Mouse (Mus musculus) forebrain, embryonic 12.5 days (tissue): ENCODE data around the gene Coa3. TPM values are rescaled to one million over a fixed set of nuclear protein-coding genes. Genes with fewer than 3 reads are reported as not detected.
A peak's percentile ranks its signal among the peaks of the same experiment; 100 is the strongest.

Experiments
- ATAC-seq: fragments of 200-750 bp; cut with Nextera tagmentation; 2 replicates; pipeline ENCODE4 v1.8.0; 2017; ENCODE audit warnings: moderate TSS enrichment; ENCODE audit not compliant: low FRiP score
- H3K27ac ChIP-seq: fragments of 300-500 bp; sonication (generic); 2 replicates; pipeline ENCODE4 v1.5.1; 2016; ENCODE audit warnings: mild to moderate bottlenecking
- H3K27me3 ChIP-seq: fragments of 300-500 bp; sonication (generic); 2 replicates; pipeline ENCODE4 v1.6.1; 2016; ENCODE audit warnings: mild to moderate bottlenecking
- H3K36me3 ChIP-seq: fragments of 300-500 bp; sonication (generic); replicated peaks from 2 replicates; pipeline ENCODE4 v1.6.1; 2016; ENCODE audit warnings: mild to moderate bottlenecking
- H3K4me1 ChIP-seq: fragments of 300-500 bp; sonication (generic); 2 replicates; pipeline ENCODE4 v1.6.1; 2016
- H3K4me2 ChIP-seq: fragments of 300-500 bp; sonication (generic); 2 replicates; pipeline ENCODE4 v1.6.1; 2016; ENCODE audit warnings: mild to moderate bottlenecking, moderate library complexity
- H3K4me3 ChIP-seq: fragments of 300-500 bp; sonication (generic); replicated peaks from 2 replicates; pipeline ENCODE4 v1.5.1; 2016; ENCODE audit warnings: mild to moderate bottlenecking
- H3K9ac ChIP-seq: fragments of 300-500 bp; sonication (generic); 2 replicates; pipeline ENCODE4 v1.6.1; 2016; ENCODE audit warnings: mild to moderate bottlenecking
- H3K9me3 ChIP-seq: fragments of 300-500 bp; sonication (generic); 2 replicates; pipeline ENCODE4 v1.6.1; 2016
- WGBS: fragments of 180-500 bp; shearing (Covaris S2); methylation state at CpG from one replicate; pipeline ENCODE4 v1.1.7; 2016; 5-methylcytosine and 5-hydroxymethylcytosine counted together
- polyA plus RNA-seq: library from polyadenylated mRNA; unstranded; fragments of >200 nt; fragmentation: Nextera tagmentation; extraction: Ambion mirVana; gene quantifications from 2 replicates; pipeline ENCODE4 v1.2.1, GENCODE M21; 2016

Gene Coa3
- polyA plus RNA-seq, 1 experiment from 2014 or later, result 183 TPM

DNA sequence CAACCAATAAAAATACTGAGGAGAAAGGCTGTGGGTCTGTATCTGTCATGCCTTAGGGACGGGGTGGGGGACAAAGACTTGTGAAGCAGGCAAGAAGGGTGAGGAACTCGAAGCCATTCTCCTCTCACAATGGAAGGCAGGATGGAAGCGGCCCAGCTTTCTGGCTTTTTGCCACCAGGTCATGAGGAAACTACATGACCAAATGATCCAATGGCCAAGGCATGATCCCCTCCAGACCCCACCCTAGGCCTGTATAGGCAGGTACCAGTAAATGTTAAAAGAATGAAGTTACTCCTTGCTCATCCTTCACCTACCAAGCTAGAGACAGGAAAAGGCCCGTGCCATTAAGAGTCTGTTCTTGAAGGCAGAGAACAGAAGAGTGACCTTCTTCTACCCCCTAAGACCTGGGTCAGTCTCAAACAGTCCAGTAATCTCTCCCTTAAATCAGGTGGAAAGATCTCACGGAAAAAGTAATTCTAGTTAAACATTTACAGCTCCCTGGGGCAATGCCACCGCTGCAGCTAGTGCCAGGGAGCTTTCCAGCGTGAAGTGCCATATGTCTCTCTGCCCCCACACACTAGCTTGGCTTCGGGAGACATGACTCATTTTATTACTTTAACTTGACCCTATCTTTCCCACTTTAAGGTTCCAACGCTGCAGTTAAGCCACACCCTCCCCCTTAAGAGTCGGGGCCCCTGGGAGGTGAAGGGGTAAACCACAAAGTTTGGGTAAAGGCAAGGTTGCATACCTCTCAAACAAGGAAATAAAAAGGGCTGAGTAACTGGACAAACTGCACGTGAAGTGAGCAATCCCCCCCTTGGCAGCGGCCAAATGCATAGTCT, 1.3 kb downstream of the Coa3 start:
- Histone ChIP-seq H3K27me3 (peaks cover 29% of the 10 kb centered on the region), H3K36me3 (no peaks in the 10 kb centered on the region), H3K9me3 (no peaks in the 10 kb centered on the region), H3K9ac (peak overlapping the region; percentile 76), H3K27ac (no peak overlapping the region), H3K4me1 (peaks cover 29% of the 10 kb centered on the region), H3K4me2 (peak overlapping the region; percentile 77), H3K4me3 (peak overlapping the region; percentile 76)
- WGBS, result 84% methylated on average over 12 of the region's 12 CpGs
- ATAC-seq, result no peak

DNA sequence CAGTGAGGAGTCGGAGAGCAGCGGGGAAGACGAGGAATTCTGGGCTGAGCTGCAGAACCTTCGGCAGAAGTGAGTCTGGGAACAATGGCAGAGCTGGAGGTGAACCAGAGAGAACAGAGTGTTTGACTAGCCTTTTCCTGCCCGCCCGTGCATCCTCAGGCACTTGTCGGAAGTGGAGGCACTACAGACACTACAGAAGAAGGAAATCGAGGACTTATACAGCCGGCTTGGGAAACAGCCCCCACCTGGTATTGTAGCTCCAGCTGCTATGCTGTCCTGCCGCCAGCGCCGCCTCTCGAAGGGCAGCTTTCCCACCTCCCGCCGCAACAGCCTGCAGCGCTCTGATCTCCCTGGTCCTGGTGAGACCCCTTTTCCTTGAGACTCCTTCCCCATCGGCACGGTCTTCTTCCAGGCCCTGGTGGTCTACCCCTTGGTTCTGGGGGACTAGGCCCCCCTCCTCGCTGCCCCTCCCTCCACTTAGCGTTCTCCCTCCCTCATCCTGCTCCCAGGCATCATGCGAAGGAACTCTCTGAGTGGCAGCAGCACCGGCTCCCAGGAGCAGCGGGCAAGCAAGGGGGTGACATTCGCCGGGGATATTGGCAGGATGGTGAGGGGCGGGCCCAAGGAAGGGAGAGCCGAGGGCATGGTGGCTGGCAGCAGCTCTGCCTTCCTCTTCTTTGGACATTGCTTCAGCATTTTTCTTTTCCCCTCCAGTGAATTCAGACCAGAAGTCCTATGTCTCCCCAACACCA, 2.4 kb downstream of the Coa3 start:
- Histone ChIP-seq H3K9me3 (no peaks in the 10 kb centered on the region), H3K9ac (no peak overlapping the region), H3K4me2 (peak overlapping the region; percentile 17), H3K27ac (no peak overlapping the region), H3K27me3 (peaks cover 26% of the 10 kb centered on the region), H3K4me1 (peaks cover 29% of the 10 kb centered on the region), H3K4me3 (no peak overlapping the region), H3K36me3 (no peaks in the 10 kb centered on the region)
- ATAC-seq, result no peak
- WGBS, result 24% methylated on average over 27 of the region's 27 CpGs

DNA sequence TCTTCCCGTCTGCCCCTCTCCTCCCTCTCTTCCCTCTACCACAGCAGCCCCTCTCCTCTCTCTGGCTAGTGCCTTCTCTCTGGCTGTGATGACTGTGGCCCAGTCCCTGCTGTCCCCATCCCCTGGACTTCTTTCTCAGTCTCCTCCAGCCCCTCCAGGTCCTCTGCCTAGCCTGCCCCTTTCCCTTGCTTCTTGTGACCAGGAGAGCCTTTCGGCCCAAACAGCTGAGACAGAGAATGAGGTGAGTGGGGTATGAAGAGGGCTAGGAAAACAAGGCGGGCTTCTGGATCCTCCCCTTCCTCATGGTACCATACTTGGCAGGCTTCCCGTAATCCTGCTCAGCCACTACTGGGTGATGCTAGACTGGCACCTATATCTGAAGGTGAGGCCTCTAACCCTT, 3.6 kb downstream of the Coa3 start:
- ATAC-seq, result no peak
- Histone ChIP-seq H3K36me3 (no peaks in the 10 kb centered on the region), H3K9ac (no peak overlapping the region), H3K4me2 (no peak overlapping the region), H3K9me3 (no peaks in the 10 kb centered on the region), H3K4me1 (peaks cover 29% of the 10 kb centered on the region), H3K27ac (0 out of 2 replicates have a peak overlapping the region, but pooled peaks have one; percentile 15), H3K4me3 (no peak overlapping the region), H3K27me3 (peaks cover 15% of the 10 kb centered on the region)
- 72% methylated on average over 4 of the region's 4 CpGs for whole genome bisulfite sequencing

DNA sequence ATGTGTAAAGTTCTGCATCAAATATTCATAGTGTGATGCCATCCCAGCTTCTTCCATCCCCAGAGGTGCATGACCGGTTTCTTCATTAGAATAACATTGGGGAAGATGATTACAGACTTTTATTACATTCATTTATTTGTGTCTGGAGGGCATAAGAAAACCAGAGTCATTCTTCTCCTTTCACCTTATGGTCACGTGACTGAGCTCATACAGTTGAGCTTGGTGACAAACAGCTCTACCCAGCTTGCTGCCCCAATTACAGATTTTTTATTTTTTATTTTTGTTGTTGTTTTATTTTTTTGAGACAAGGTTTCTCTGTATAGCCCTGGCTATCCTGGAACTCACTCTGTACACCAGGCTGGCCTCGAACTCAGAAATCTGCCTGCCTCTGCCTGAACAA, 6.5 kb downstream of the Coa3 start:
- Histone ChIP-seq H3K27me3 (peaks cover 26% of the 10 kb centered on the region; the same call in 1 of the 2 replicates), H3K27ac (no peak overlapping the region), H3K4me3 (no peak overlapping the region), H3K4me2 (no peak overlapping the region), H3K36me3 (no peaks in the 10 kb centered on the region), H3K9me3 (no peaks in the 10 kb centered on the region), H3K9ac (no peak overlapping the region), H3K4me1 (peaks cover 14% of the 10 kb centered on the region)
- no peak for ATAC-seq
- WGBS, result 88% methylated on average over 3 of the region's 3 CpGs

DNA sequence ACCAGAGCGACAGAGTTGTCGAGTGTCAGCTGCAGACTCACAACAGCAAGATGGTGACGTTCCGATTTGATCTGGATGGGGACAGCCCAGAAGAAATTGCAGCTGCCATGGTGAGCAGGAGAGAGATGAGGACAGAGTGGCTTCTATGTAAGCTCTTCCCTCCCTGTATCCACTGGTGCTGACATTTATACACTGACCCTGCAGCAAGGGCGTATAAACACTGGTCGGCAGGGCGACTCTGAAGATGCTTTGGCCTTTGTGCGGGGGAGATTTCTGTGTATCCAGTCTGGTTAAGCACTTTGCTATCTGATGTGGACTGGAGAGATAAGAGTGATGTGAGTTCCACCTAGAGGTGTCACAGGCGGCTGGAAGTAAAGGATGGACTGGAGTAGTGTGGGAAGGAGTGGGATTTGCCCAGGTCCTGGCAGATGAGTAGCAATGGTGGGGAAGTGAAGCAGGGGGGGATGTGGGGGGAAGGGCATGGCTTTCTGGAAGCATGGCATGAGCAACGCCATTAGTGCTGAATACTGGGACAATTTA, 9.3 kb downstream of the Coa3 start:
- 33% methylated on average over 10 of the region's 10 CpGs for WGBS

DNA sequence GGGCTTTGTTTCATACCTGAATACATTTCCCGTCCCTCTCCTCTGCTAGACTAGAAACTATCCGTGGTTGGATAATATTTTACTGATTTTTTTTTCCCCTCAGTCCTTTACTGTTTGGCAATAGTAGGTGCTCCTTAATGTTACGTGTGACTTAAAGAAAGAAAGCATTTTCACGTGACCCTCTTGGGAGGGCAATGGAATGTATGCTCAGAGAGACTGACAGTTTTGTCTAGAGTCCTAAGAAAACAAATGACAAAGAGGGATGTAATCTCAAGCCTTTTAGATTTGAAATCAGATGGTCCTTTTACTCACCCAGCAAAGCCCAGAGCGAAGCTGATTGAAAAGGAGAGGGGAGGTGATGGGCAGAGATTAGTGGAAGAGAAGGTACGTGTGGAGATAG, 13.0 kb downstream of the Coa3 start:
- Histone ChIP-seq H3K9ac (no peak overlapping the region), H3K27ac (no peak overlapping the region), H3K4me1 (peaks cover 38% of the 10 kb centered on the region), H3K36me3 (no peaks in the 10 kb centered on the region), H3K9me3 (no peaks in the 10 kb centered on the region), H3K4me3 (no peak overlapping the region), H3K4me2 (no peak overlapping the region), H3K27me3 (peaks cover 77% of the 10 kb centered on the region)
- WGBS, result 17% methylated on average over 6 of the region's 6 CpGs
- ATAC-seq, result no peak

More for the DNA sequence above, 9.3 kb downstream of the Coa3 start:
- Histone ChIP-seq H3K9me3 (no peaks in the 10 kb centered on the region), H3K27ac (no peak overlapping the region), H3K27me3 (peaks cover 43% of the 10 kb centered on the region), H3K4me3 (no peak overlapping the region), H3K4me2 (no peak overlapping the region), H3K4me1 (peaks cover 10% of the 10 kb centered on the region), H3K36me3 (no peaks in the 10 kb centered on the region), H3K9ac (no peak overlapping the region; the same call in 1 of the 2 replicates)
- no peak for ATAC-seq

DNA sequence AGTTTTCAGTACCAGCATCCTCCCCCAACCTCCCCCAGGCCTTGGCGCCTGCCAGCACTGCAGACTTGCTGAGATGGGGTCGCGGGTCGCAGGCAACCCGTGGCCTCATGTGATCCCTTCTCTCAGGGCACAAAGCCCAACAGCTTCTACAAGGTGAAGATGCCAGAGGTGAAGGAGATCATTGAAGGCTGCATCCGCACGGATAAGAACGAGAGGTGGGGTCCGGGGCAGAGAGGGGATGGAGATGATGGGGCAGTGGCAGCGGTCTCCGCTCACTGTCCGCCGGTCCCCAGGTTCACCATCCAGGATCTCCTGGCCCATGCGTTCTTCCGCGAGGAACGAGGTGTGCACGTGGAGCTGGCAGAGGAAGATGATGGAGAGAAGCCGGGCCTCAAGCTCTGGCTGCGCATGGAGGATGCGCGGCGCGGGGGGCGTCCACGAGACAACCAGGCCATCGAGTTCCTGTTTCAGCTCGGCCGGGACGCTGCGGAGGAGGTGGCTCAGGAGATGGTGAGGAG, 13.9 kb downstream of the Coa3 start:
- no peak for ATAC-seq
- Histone ChIP-seq H3K4me1 (peaks cover 47% of the 10 kb centered on the region), H3K9ac (no peak overlapping the region), H3K4me3 (peak overlapping the region; percentile 32), H3K9me3 (no peaks in the 10 kb centered on the region), H3K27ac (no peak overlapping the region), H3K27me3 (peaks cover 77% of the 10 kb centered on the region), H3K4me2 (peak overlapping the region; percentile 54), H3K36me3 (no peaks in the 10 kb centered on the region)
- WGBS, result 2% methylated on average over 31 of the region's 31 CpGs

DNA sequence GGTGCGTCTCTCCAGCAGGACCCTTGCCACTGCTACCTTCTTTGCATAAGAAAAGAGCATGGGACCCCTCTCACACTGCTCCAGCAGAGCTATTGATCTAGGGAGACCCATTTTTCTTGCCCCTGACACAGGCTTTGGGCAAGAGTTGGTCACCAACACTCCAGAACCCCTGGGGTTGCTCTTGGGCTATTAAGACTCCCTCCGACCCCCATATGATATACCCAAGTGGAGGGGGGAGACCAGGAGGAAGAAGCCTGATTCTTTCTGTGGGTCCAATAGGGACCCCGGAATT, 15.0 kb downstream of the Coa3 start:
- peaks cover 70% of the 10 kb centered on the region for H3K27me3 ChIP-seq
- no peak for ATAC-seq

DNA sequence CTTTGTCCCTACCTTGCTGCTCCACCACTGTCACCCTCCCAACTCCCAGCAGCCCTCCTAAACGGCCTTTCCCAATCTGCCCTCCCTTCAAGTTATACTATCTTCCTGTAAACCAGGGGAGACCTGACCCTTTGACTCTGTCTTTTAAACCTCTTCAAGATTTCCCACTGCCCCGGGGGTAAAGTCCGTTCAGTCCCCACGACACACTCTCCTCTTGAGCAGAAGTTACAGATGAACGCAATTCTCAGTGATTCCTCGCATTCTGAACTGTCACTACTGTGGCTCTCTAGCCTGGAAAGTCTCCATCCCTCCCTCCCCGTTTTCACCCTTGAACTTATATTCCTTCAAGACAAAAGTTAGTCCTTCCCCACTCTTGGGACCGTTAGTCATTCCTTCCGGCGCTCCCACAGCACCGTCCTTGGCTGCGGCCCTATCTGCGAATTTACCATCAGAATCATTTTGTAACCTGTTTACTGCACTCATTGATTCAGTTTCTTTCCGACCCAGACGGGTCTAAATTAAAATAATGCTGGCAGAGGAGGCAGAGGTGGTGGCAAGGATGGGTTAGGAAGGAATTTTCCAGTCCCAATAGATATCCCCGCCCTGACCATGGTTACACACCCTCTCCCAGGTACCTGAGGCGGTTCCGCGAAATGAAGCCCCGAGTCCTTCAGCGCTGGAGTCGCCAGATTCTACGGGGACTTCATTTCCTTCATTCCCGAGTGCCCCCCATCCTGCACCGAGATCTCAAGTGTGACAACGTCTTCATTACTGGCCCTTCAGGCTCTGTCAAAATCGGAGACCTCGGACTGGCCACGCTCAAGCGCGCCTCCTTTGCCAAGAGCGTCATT, 15.6 kb downstream of the Coa3 start:
- Histone ChIP-seq H3K4me1 (peaks cover 59% of the 10 kb centered on the region), H3K9me3 (no peaks in the 10 kb centered on the region), H3K4me2 (peak overlapping the region; percentile 96; the same call in 1 of the 2 replicates), H3K36me3 (peaks cover 5% of the 10 kb centered on the region; the same call in 1 of the 2 replicates), H3K27me3 (peaks cover 64% of the 10 kb centered on the region), H3K9ac (no peak overlapping the region), H3K27ac (no peak overlapping the region), H3K4me3 (peak overlapping the region; percentile 10; the same call in 1 of the 2 replicates)
- 2% methylated on average over 32 of the region's 32 CpGs for WGBS
- no peak for ATAC-seq

More for the DNA sequence above, 15.0 kb downstream of the Coa3 start:
- H3K9ac ChIP-seq, result no peak overlapping the region
- H3K36me3 ChIP-seq, result no peaks in the 10 kb centered on the region
- no peak overlapping the region for H3K4me2 ChIP-seq
- peak overlapping the region; percentile 10; the same call in 1 of the 2 replicates for H3K4me3 ChIP-seq
- H3K9me3 ChIP-seq, result no peaks in the 10 kb centered on the region
- no peak overlapping the region for H3K27ac ChIP-seq
- WGBS, result 3% methylated on average over 3 of the region's 3 CpGs
- H3K4me1 ChIP-seq, result peaks cover 56% of the 10 kb centered on the region

DNA sequence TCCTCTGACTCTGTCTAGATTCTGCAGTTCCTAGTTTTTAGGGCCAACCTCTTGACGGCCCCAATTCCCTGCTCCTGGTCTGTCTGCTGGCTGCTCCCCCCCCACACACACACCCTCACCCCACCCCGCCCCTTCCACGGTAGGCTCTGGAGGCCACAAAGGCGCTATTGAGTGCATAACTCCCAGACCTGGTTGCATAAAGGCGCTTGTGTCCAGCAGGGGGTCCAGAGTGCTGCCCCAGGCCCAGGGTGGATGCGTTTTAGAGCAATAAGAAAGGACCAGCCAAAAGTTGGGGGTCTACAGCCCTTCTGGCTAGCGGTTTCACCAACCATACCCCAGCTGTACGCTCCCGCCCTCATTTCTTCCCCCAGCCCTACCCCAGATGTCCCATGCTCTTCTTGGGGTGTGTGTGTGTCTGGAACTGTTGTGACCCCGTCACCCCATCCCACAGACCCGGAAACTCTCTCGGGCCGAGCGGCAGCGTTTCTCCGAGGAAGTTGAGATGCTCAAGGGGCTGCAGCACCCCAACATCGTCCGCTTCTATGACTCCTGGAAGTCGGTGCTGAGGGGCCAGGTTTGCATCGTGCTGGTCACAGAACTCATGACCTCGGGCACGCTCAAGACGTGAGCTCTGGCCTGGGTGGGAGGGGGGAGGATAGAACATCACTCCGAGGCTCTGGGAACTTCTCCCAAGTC, 16.5 kb downstream of the Coa3 start:
- Histone ChIP-seq H3K4me3 (peak overlapping the region; percentile 20), H3K27ac (no peak overlapping the region), H3K4me2 (peak overlapping the region; percentile 96), H3K36me3 (peaks cover 9% of the 10 kb centered on the region; the same call in 1 of the 2 replicates), H3K9ac (peak overlapping the region; percentile 33), H3K27me3 (peaks cover 61% of the 10 kb centered on the region), H3K9me3 (no peaks in the 10 kb centered on the region), H3K4me1 (peaks cover 59% of the 10 kb centered on the region)
- WGBS, result under 1% methylated on average over 24 of the region's 24 CpGs
- no peak for ATAC-seq

DNA sequence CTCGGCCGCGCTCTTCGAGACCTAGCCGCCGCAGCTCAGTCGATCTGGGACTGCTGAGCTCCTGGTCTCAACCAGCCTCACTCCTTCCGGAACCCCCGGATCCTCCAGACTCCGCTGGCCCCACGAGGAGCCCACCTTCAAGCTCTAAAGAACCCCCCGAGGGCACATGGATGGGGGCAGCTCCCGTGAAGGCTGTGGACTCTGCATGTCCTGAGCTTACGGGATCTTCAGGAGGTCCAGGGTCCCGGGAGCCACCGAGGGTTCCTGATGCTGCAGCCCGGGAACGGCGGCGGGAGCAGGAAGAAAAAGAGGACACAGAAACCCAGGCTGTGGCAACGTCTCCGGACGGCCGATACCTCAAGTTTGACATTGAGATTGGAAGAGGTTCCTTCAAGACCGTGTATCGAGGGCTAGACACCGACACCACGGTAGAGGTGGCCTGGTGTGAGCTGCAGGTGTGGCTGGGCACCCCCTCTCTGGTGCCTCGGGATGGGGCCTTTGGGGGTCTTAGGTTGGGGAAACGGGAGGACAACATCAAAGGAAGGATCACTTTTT, 18.0 kb downstream of the Coa3 start:
- H3K9me3 ChIP-seq, result no peaks in the 10 kb centered on the region
- no peak for ATAC-seq
- H3K4me3 ChIP-seq, result peak overlapping the region; percentile 49
- H3K4me1 ChIP-seq, result peaks cover 59% of the 10 kb centered on the region
- peak overlapping the region; percentile 96 for H3K4me2 ChIP-seq
- WGBS, result 0% methylated on average over 30 of the region's 30 CpGs
- peak overlapping the region; percentile 67 for H3K9ac ChIP-seq
- H3K27ac ChIP-seq, result 0 out of 2 replicates have a peak overlapping the region, but pooled peaks have one; percentile 38
- peaks cover 11% of the 10 kb centered on the region; the same call in 1 of the 2 replicates for H3K36me3 ChIP-seq
- peaks cover 50% of the 10 kb centered on the region for H3K27me3 ChIP-seq
